Mouse (Mus musculus) CH12.LX (cell line): ENCODE results near the gene Fam117a. TPM values are rescaled to one million over a fixed set of nuclear protein-coding genes. Genes with fewer than 3 reads are reported as not detected.

Experiments
- DNase-seq: peaks from one replicate; pipeline ENCODE4 v3.0.0-alpha.2; 2013; ENCODE audit errors: extremely low read depth
- H3K27ac ChIP-seq: 2 replicates; pipeline ENCODE4 v1.5.1; 2012; ENCODE audit warnings: low read depth, mild to moderate bottlenecking, control low read depth, moderate library complexity; ENCODE audit not compliant: insufficient read depth
- H3K27me3 ChIP-seq: replicated peaks from 2 replicates; pipeline ENCODE3; 2012; ENCODE audit warnings: inconsistent platforms
- H3K36me3 ChIP-seq, 2 experiments: replicated peaks in 1 of 2; 2 replicates each; pipeline versions ENCODE3 to v1.6.1; 2012; ENCODE audit warnings: inconsistent platforms in 1 of 2, low read length in 1 of 2, mild to moderate bottlenecking in 1 of 2, mixed read lengths in 1 of 2, moderate library complexity in 1 of 2; ENCODE audit not compliant: control insufficient read depth in 1 of 2, insufficient read depth in 1 of 2
- H3K4me1 ChIP-seq, 2 experiments: 2 replicates each; pipeline ENCODE4 v1.6.1; 2012; ENCODE audit warnings: inconsistent platforms in 1 of 2, moderate library complexity in 1 of 2; ENCODE audit not compliant: insufficient read depth in 2 of 2, control insufficient read depth in 1 of 2
- H3K4me2 ChIP-seq: 2 replicates; pipeline ENCODE4 v1.6.1; 2012; ENCODE audit warnings: low read depth, mild to moderate bottlenecking, control low read depth; ENCODE audit not compliant: poor library complexity, insufficient read depth, severe bottlenecking
- H3K4me3 ChIP-seq, 3 experiments: fragments of 150-350 bp in 1 of 3; sonication (generic) in 1 of 3; replicated peaks in 1 of 3; 2 replicates each; pipeline versions ENCODE3 to v1.5.1; 2011 to 2012; ENCODE audit warnings: low read depth in 2 of 3, low read length in 2 of 3, mild to moderate bottlenecking in 2 of 3, moderate library complexity in 2 of 3, control low read depth in 1 of 3, improper control_type of control experiment in 1 of 3, inconsistent platforms in 1 of 3, mixed read lengths in 1 of 3; ENCODE audit not compliant: poor library complexity in 1 of 3
- H3K79me2 ChIP-seq: replicated peaks from 2 replicates; pipeline ENCODE4 v1.6.1; 2012; ENCODE audit warnings: mild to moderate bottlenecking, moderate library complexity; ENCODE audit not compliant: control insufficient read depth, poor library complexity, insufficient read depth, severe bottlenecking; ENCODE audit errors: extremely low read depth
- H3K9ac ChIP-seq: 2 replicates; pipeline ENCODE4 v1.6.1; 2012; ENCODE audit warnings: low read depth, mild to moderate bottlenecking, control low read depth, moderate library complexity; ENCODE audit not compliant: insufficient read depth
- H3K9me3 ChIP-seq: replicated peaks from 2 replicates; pipeline ENCODE3; 2012; ENCODE audit warnings: low read length, inconsistent platforms, mixed read lengths
- CHD1 ChIP-seq: IDR thresholded peaks from 2 replicates; pipeline ENCODE4 v1.6.1; 2012; ENCODE audit warnings: low read depth, low read length, improper control_type of control experiment, inconsistent platforms
- CHD2 ChIP-seq: IDR thresholded peaks from 2 replicates; pipeline ENCODE4 v1.6.1; 2011; ENCODE audit warnings: low read length, improper control_type of control experiment
- CTCF ChIP-seq, 2 experiments: IDR thresholded peaks in 1 of 2; conservative IDR thresholded peaks in 1 of 2; 2 replicates each; pipeline ENCODE4 v1.5.1; 2011 to 2012; ENCODE audit warnings: low read depth in 2 of 2, low read length in 2 of 2, improper control_type of control experiment in 1 of 2, inconsistent platforms in 1 of 2, mild to moderate bottlenecking in 1 of 2, moderate library complexity in 1 of 2
- E2F4 ChIP-seq: IDR thresholded peaks from 2 replicates; pipeline ENCODE4 v1.6.1; 2011; ENCODE audit warnings: low read depth, low read length, improper control_type of control experiment; ENCODE audit not compliant: insufficient replicate concordance
- ETS1 ChIP-seq: conservative IDR thresholded peaks from 2 replicates; pipeline ENCODE4 v1.6.1; 2012; ENCODE audit warnings: low read depth, mild to moderate bottlenecking, inconsistent platforms, low read length, improper control_type of control experiment, moderate library complexity
- IRF4 ChIP-seq: IDR thresholded peaks from 2 replicates; pipeline ENCODE4 v1.6.1; 2014; ENCODE audit warnings: low read depth, mild to moderate bottlenecking, inconsistent platforms, low read length, improper control_type of control experiment
- JUND ChIP-seq: conservative IDR thresholded peaks from 2 replicates; pipeline ENCODE4 v1.6.1; 2011; ENCODE audit warnings: low read depth, low read length, improper control_type of control experiment
- KAT2A ChIP-seq: IDR thresholded peaks from 2 replicates; pipeline ENCODE4 v1.6.1; 2012; ENCODE audit warnings: low read length, improper control_type of control experiment, inconsistent platforms; ENCODE audit not compliant: insufficient replicate concordance
- MAFK ChIP-seq: IDR thresholded peaks from 2 replicates; pipeline ENCODE4 v1.6.1; 2011; ENCODE audit warnings: low read length, improper control_type of control experiment; ENCODE audit not compliant: insufficient replicate concordance
- MAZ ChIP-seq: IDR thresholded peaks from 2 replicates; pipeline ENCODE4 v1.6.1; 2012; ENCODE audit warnings: low read depth, mild to moderate bottlenecking, inconsistent platforms, low read length, improper control_type of control experiment, moderate library complexity
- MXI1 ChIP-seq: IDR thresholded peaks from 2 replicates; pipeline ENCODE4 v1.6.1; 2011; ENCODE audit warnings: mild to moderate bottlenecking, low read depth, low read length, improper control_type of control experiment
- NRF1 ChIP-seq: IDR thresholded peaks from 2 replicates; pipeline ENCODE4 v1.6.1; 2014; ENCODE audit warnings: low read depth, mild to moderate bottlenecking, inconsistent platforms, low read length, improper control_type of control experiment, moderate library complexity
- PAX5 ChIP-seq: IDR thresholded peaks from 2 replicates; pipeline ENCODE4 v1.6.1; 2012; ENCODE audit warnings: low read length, inconsistent platforms, mixed read lengths
- POLR2A ChIP-seq: IDR thresholded peaks from 2 replicates; pipeline ENCODE4 v1.6.1; 2011; ENCODE audit warnings: low read depth, mild to moderate bottlenecking, improper control_type of control experiment, low read length
- RCOR1 ChIP-seq: conservative IDR thresholded peaks from 2 replicates; pipeline ENCODE4 v1.6.1; 2012; ENCODE audit warnings: low read depth, mild to moderate bottlenecking, inconsistent platforms, low read length, improper control_type of control experiment
- SMC3 ChIP-seq: IDR thresholded peaks from 2 replicates; pipeline ENCODE4 v1.6.1; 2011; ENCODE audit warnings: low read depth, low read length, improper control_type of control experiment
- TBP ChIP-seq: conservative IDR thresholded peaks from 2 replicates; pipeline ENCODE4 v1.6.1; 2011; ENCODE audit warnings: low read depth, low read length, improper control_type of control experiment
- TCF12 ChIP-seq: IDR thresholded peaks from 2 replicates; pipeline ENCODE4 v1.6.1; 2014; ENCODE audit warnings: low read depth, mild to moderate bottlenecking, inconsistent platforms, low read length, improper control_type of control experiment
- USF1 ChIP-seq: IDR thresholded peaks from 2 replicates; pipeline ENCODE4 v1.6.1; 2014; ENCODE audit warnings: low read depth, mild to moderate bottlenecking, inconsistent platforms, low read length, improper control_type of control experiment
- USF2 ChIP-seq: conservative IDR thresholded peaks from 2 replicates; pipeline ENCODE4 v1.6.1; 2011; ENCODE audit warnings: low read depth, low read length, improper control_type of control experiment
- ZC3H11A ChIP-seq: IDR thresholded peaks from 2 replicates; pipeline ENCODE4 v1.6.1; 2012; ENCODE audit warnings: low read depth, mild to moderate bottlenecking, inconsistent platforms, low read length, improper control_type of control experiment
- ZKSCAN1 ChIP-seq: IDR thresholded peaks from 2 replicates; pipeline ENCODE4 v1.6.1; 2012; ENCODE audit warnings: low read depth, inconsistent platforms, low read length, improper control_type of control experiment, borderline replicate concordance
- ZMIZ1 ChIP-seq: IDR thresholded peaks from 2 replicates; pipeline ENCODE4 v1.6.1; 2012; ENCODE audit warnings: low read depth, mild to moderate bottlenecking, inconsistent platforms, low read length, improper control_type of control experiment
- ZNF384 ChIP-seq: IDR thresholded peaks from 2 replicates; pipeline ENCODE4 v1.6.1; 2012; ENCODE audit warnings: low read depth, low read length, improper control_type of control experiment, inconsistent platforms
- dilution Hi-C: fragments of 300-500 bp; cut with MboI; formaldehyde crosslinking; loops from 2 replicates; pipeline ENCODE4 v1.14.3; 2020; ENCODE audit warnings: low sequenced_read_pairs; ENCODE audit not compliant: extremely low pct_unique_long_range_greater_than_20kb, extremely low pct_ligation_motif_present
- in situ Hi-C: fragments of 300-500 bp; cut with MboI; formaldehyde crosslinking; loops from 3 replicates; pipeline ENCODE4 v1.14.3; 2019; ENCODE audit warnings: low sequenced_read_pairs, low pct_ligation_motif_present, low pct_unique_long_range_greater_than_20kb, mixed read lengths
- polyA plus RNA-seq: library from polyadenylated mRNA; unstranded; fragments of >175 nt; gene quantifications from 2 replicates; pipeline ENCODE4 v1.2.1, GENCODE M21; 2012; ENCODE audit warnings: low read depth; ENCODE audit not compliant: insufficient read length
- total RNA-seq, 2 experiments: library from RNA; depleted of rRNA; stranded (reverse); fragments of 300-350 nt in 1 of 2; fragments of >200 nt in 1 of 2; gene quantifications; 2 replicates each; pipeline ENCODE4 v1.2.3; 2012 to 2014

The Fam117a gene
- total and polyA plus RNA-seq, 3 experiments: 0.54 to 2.2 (median 0.91) TPM

GRCm38 (mm10) chr11:95352686-95353085 is 15.9 kb downstream of the Fam117a start:
- H3K9me3 ChIP-seq: no peaks in the 10 kb centered on the region
- DNase-seq: no peak
- in situ Hi-C loops (no loop called here), dilution Hi-C loops (no loop called here)
- H3K9ac ChIP-seq: no peak overlapping the region
- no peak overlapping the region for H3K4me3 ChIP-seq
- H3K4me1 ChIP-seq: peaks cover 22 to 27% of the 10 kb centered on the region in 2 experiments
- no peak overlapping the region for H3K4me2 ChIP-seq
- TF ChIP-seq USF1 (no peak), ZKSCAN1 (no peak), CTCF (conservative IDR thresholded peaks at IDR 0.05 in 1 of 2, IDR thresholded peaks at IDR 0.05 in 1 of 2; ENCODE audit: low read depth in 2 of 2, low read length in 2 of 2) (peak in 1 of 2 experiments; percentile 27; a peak in 1 of 4 replicates), MXI1 (no peak), ZC3H11A (no peak)
- no peak overlapping the region for H3K27ac ChIP-seq
- H3K27me3 ChIP-seq: peaks cover 26% of the 10 kb centered on the region
- H3K36me3 ChIP-seq: no peaks in the 10 kb centered on the region
- no peaks in the 10 kb centered on the region for H3K79me2 ChIP-seq

GRCm38 (mm10) chr11:95353226-95353625 is 16.4 kb downstream of the Fam117a start:
- no peak overlapping the region for H3K4me2 ChIP-seq
- dilution Hi-C loops: no loop called here
- no peak for TF ChIP-seq USF1
- no peak for TF ChIP-seq CHD2
- TF ChIP-seq ZNF384: no peak
- TF ChIP-seq IRF4: no peak
- no peak for TF ChIP-seq USF2
- no peak for TF ChIP-seq MAFK
- TF ChIP-seq PAX5: no peak
- no peak overlapping the region for H3K9ac ChIP-seq
- no peaks in the 10 kb centered on the region for H3K9me3 ChIP-seq
- DNase-seq: no peak
- in situ Hi-C loops: no loop called here
- H3K27ac ChIP-seq: no peak overlapping the region
- H3K4me1 ChIP-seq: peaks cover 22 to 27% of the 10 kb centered on the region in 2 experiments
- H3K79me2 ChIP-seq: no peaks in the 10 kb centered on the region
- no peaks in the 10 kb centered on the region for H3K36me3 ChIP-seq
- H3K27me3 ChIP-seq: peaks cover 31% of the 10 kb centered on the region
- no peak overlapping the region for H3K4me3 ChIP-seq

GRCm38 (mm10) chr11:95354228-95354944 is 17.6 kb downstream of the Fam117a start:
- H3K9ac ChIP-seq: 0 out of 2 replicates have a peak overlapping the region, but pooled peaks have one; percentile 1
- DNase-seq: no peak
- no peaks in the 10 kb centered on the region for H3K36me3 ChIP-seq
- peaks cover 38% of the 10 kb centered on the region for H3K27me3 ChIP-seq
- no peak overlapping the region for H3K27ac ChIP-seq
- no peaks in the 10 kb centered on the region for H3K9me3 ChIP-seq
- H3K4me1 ChIP-seq: peaks cover 22 to 27% of the 10 kb centered on the region in 2 experiments
- no peak overlapping the region for H3K4me3 ChIP-seq
- in situ Hi-C loops (no loop called here), dilution Hi-C loops (no loop called here)
- H3K79me2 ChIP-seq: no peaks in the 10 kb centered on the region
- H3K4me2 ChIP-seq: peak overlapping the region; percentile 73
- TF ChIP-seq SMC3 (no peak), TCF12 (0 out of 2 replicates have a peak, but pooled peaks have one; percentile 23), POLR2A (no peak), PAX5 (no peak), MAZ (no peak), JUND (no peak), NRF1 (no peak), TBP (no peak), ZKSCAN1 (no peak), ZNF384 (peak; percentile 33; the same call in 1 of the 2 replicates), E2F4 (no peak), MXI1 (no peak), KAT2A (no peak), RCOR1 (0 out of 2 replicates have a peak, but pooled peaks have one; percentile 38), CHD1 (no peak), MAFK (no peak), ETS1 (no peak), ZMIZ1 (no peak), IRF4 (peak; percentile 20; the same call in 1 of the 2 replicates)
